Mouse (Mus musculus) midbrain, embryonic 14.5 days (tissue): ENCODE results near the gene Scrt2. TPM values are rescaled to one million over a fixed set of nuclear protein-coding genes. Genes with fewer than 3 reads are reported as not detected.

Source experiments
- ATAC-seq: fragments of 200-750 bp; cut with Nextera tagmentation; 2 replicates; pipeline ENCODE4 v1.8.0; 2017; ENCODE audit warnings: moderate number of reproducible peaks, moderate library complexity; ENCODE audit not compliant: low FRiP score, low TSS enrichment
- DNase-seq: peaks from one replicate; pipeline ENCODE4 v3.0.0-alpha.2; 2015
- H3K27ac ChIP-seq: fragments of 300-500 bp; sonication (generic); replicated peaks from 2 replicates; pipeline ENCODE4 v1.5.1; 2014; ENCODE audit warnings: mild to moderate bottlenecking, low read depth, low read length, moderate library complexity
- H3K27me3 ChIP-seq: fragments of 300-500 bp; sonication (generic); 2 replicates; pipeline ENCODE4 v1.6.1; 2014; ENCODE audit warnings: low read length, control low read depth, mixed read lengths; ENCODE audit not compliant: control insufficient read depth, insufficient read depth
- H3K36me3 ChIP-seq: fragments of 300-500 bp; sonication (generic); 2 replicates; pipeline ENCODE4 v1.6.1; 2014; ENCODE audit warnings: low read length, control low read depth; ENCODE audit not compliant: control insufficient read depth, insufficient read depth
- H3K4me1 ChIP-seq: fragments of 300-500 bp; sonication (generic); 2 replicates; pipeline ENCODE4 v1.6.1; 2014; ENCODE audit warnings: mild to moderate bottlenecking, antibody characterized with exemption, low read length, control low read depth; ENCODE audit not compliant: control insufficient read depth, insufficient read depth
- H3K4me2 ChIP-seq: fragments of 300-500 bp; sonication (generic); 2 replicates; pipeline ENCODE4 v1.6.1; 2014; ENCODE audit warnings: mild to moderate bottlenecking, low read length, moderate library complexity
- H3K4me3 ChIP-seq: fragments of 300-500 bp; sonication (generic); replicated peaks from 2 replicates; pipeline ENCODE4 v1.5.1; 2014; ENCODE audit warnings: low read depth, low read length
- H3K9ac ChIP-seq: fragments of 300-500 bp; sonication (generic); replicated peaks from 2 replicates; pipeline ENCODE4 v1.6.1; 2014; ENCODE audit warnings: mild to moderate bottlenecking, low read length, moderate library complexity
- H3K9me3 ChIP-seq: fragments of 300-500 bp; sonication (generic); 2 replicates; pipeline ENCODE4 v1.6.1; 2016; ENCODE audit warnings: low read length, control low read depth, mixed read lengths; ENCODE audit not compliant: control insufficient read depth
- WGBS: fragments of 180-500 bp; shearing (Covaris S2); extraction: QIAGEN DNeasy Blood & Tissue Kit; methylation state at CpG from one replicate; pipeline ENCODE4 v1.1.7; 2014; 5-methylcytosine and 5-hydroxymethylcytosine counted together
- polyA plus RNA-seq: library from polyadenylated mRNA; unstranded; fragments of >200 nt; fragmentation: Nextera tagmentation; extraction: Ambion mirVana; gene quantifications from 2 replicates; pipeline ENCODE4 v1.2.1, GENCODE M21; 2014

Scrt2 gene
- polyA plus RNA-seq, 1 experiment from 2014 or later = 16.4 TPM

DNA sequence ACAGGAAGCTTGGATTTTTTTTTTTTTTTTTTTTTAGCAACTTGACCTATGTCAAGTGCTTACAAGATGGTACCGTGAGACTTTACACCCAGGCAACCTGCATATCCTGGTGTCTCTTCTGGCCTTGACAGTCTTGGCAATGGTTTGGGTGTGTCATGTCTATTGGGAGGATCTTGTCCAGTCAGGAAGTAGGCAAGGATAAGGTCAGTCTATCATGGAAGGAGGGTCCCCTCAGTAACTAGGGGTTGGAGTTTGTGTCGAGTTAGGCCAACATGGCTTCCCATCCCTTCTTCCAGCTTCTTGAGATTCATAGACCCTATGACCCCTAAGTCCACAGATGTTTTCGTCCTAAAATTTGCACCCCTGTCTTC lies 24.9 kb downstream of the Scrt2 start:
- H3K4me2 ChIP-seq = peak overlapping the region; percentile 79
- no peak overlapping the region for H3K27ac ChIP-seq
- H3K36me3 ChIP-seq = no peaks in the 10 kb centered on the region
- peaks cover 14% of the 10 kb centered on the region for H3K4me1 ChIP-seq
- H3K4me3 ChIP-seq = peak overlapping the region; percentile 61
- H3K9me3 ChIP-seq = no peaks in the 10 kb centered on the region
- DNase-seq = no peak
- no peak for ATAC-seq
- H3K27me3 ChIP-seq = no peaks in the 10 kb centered on the region
- 95% methylated on average over 3 of the region's 3 CpGs for WGBS
- no peak overlapping the region; the same call in 1 of the 2 replicates for H3K9ac ChIP-seq

DNA sequence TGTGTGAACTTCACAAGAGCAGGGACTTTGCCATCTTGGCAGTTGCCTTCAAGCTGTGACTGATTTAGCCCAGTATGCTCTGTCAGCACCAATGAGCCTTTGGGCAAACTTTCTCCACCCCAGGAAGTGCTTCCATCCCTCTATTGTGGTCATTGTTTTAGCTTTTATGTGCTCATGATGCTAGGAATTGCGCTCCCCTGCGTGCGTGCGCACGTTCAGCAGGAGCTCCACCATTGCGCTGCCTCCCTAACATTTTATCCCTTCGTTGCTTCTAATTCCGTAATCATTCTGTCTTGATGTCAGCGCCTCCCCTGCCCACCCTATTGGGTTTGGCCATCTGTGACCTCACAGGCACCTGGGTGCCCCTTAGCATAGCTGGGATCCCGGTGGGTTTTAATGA lies 25.3 kb downstream of the Scrt2 start:
- H3K27ac ChIP-seq = no peak overlapping the region
- no peak overlapping the region for H3K9ac ChIP-seq
- peak; percentile 1 for DNase-seq
- ATAC-seq = no peak
- peak overlapping the region; percentile 79; the same call in 1 of the 2 replicates for H3K4me2 ChIP-seq
- no peaks in the 10 kb centered on the region for H3K9me3 ChIP-seq
- peaks cover 14% of the 10 kb centered on the region for H3K4me1 ChIP-seq
- H3K27me3 ChIP-seq = no peaks in the 10 kb centered on the region
- H3K36me3 ChIP-seq = no peaks in the 10 kb centered on the region
- WGBS = 94% methylated on average over 10 of the region's 10 CpGs
- no peak overlapping the region for H3K4me3 ChIP-seq

DNA sequence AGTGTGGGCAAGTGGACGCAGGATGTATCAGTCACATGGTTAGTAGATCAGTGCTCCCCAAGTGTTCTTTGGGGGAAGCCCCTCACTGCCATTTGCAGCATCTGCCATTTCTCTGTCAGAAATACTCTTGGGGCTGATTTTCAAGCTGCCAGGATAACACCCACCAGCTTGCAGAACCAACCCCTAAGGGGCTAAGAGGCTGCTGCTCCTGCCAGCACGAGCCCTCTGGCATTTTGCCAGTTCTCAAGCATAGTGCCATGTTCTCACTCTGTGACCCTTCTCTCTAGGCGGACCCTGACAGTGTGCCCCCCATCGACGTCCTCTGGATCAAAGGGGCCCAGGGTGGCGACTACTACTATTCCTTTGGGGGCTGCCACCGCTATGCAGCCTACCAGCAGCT lies 27.4 kb downstream of the Scrt2 start:
- H3K4me1 ChIP-seq = peaks cover 14% of the 10 kb centered on the region
- no peak overlapping the region for H3K9ac ChIP-seq
- no peak overlapping the region for H3K27ac ChIP-seq
- no peaks in the 10 kb centered on the region for H3K9me3 ChIP-seq
- no peaks in the 10 kb centered on the region for H3K27me3 ChIP-seq
- ATAC-seq (no peak), DNase-seq (peak; percentile 42)
- H3K36me3 ChIP-seq = no peaks in the 10 kb centered on the region
- no peak overlapping the region for H3K4me3 ChIP-seq
- no peak overlapping the region for H3K4me2 ChIP-seq
- 58% methylated on average over 7 of the region's 7 CpGs for WGBS

DNA sequence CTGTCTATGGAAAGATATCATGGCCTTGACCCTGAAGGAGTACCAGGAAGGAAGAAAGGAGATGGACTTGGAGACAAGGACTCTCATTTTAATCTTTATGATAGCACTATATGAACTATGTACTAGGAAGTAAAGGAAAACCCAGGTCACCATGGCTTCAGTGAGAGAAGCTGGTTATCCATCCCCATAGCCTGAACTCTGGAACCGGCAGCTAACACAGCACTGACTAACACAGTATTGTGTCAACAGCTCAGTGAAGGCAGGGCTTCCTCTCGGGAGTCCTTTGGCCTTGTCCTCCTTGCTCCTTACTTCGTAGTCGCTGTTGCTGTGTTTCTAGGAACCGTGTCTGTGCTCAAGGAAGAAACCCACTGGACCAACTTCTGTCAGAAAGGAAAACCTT lies 28.1 kb downstream of the Scrt2 start:
- H3K36me3 ChIP-seq = no peaks in the 10 kb centered on the region
- H3K9me3 ChIP-seq = no peaks in the 10 kb centered on the region
- no peak overlapping the region for H3K27ac ChIP-seq
- H3K9ac ChIP-seq = no peak overlapping the region
- H3K4me3 ChIP-seq = no peak overlapping the region
- ATAC-seq (no peak), DNase-seq (no peak)
- no peak overlapping the region for H3K4me2 ChIP-seq
- peaks cover 19% of the 10 kb centered on the region for H3K4me1 ChIP-seq
- no peaks in the 10 kb centered on the region for H3K27me3 ChIP-seq
- WGBS = 86% methylated on average over 5 of the region's 5 CpGs

DNA sequence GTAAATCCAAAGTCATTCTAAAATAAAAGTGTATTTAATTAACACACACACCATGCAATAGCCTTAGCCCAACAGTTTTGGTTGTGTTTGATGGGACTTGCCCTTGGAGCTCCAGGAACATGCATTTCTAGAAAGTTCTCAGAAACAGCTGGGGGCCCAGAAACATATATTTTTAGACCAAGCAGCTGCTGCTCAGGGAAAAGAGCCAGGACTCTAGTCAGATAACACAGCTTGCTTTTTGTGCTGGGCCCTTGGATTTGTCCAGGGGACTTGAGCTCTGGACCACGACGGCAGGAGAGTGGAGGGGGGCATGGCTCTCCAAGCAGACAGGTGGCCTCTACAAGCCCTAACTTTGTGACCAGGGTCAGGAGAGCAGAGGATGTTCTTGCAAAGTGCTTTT lies 30.0 kb downstream of the Scrt2 start:
- 65% methylated on average over 2 of the region's 2 CpGs for WGBS
- ATAC-seq = no peak
- DNase-seq = no peak

DNA sequence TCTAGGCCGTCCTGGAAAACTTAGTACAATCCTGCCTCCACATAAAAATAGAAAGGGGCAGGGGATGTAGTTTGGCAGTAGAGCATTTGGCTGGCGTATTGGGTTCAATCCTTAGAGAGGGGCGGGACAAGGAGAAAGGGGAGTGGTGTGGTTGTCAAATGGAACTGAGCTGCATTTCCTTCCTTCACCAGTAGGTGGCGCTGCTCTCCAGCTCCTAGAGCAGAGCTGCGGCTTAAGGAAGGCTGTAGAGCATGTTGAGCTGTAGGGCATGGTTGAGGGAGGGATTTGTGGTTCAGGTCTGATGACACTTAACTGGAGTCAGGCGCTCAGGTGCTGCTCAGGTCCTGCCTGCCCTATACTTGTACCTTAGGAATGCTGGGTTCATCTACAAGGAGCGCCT lies 30.6 kb downstream of the Scrt2 start:
- Histone ChIP-seq H3K27ac (no peak overlapping the region), H3K9me3 (no peaks in the 10 kb centered on the region), H3K36me3 (no peaks in the 10 kb centered on the region), H3K27me3 (no peaks in the 10 kb centered on the region), H3K4me1 (peaks cover 17% of the 10 kb centered on the region), H3K4me3 (no peak overlapping the region), H3K9ac (no peak overlapping the region), H3K4me2 (no peak overlapping the region)
- DNase-seq (peak; percentile 94), ATAC-seq (peak; percentile 79)
- 9% methylated on average over 7 of the region's 7 CpGs for WGBS

More for the DNA sequence above, 30.0 kb downstream of the Scrt2 start:
- Histone ChIP-seq H3K9ac (no peak overlapping the region), H3K27ac (no peak overlapping the region), H3K4me2 (no peak overlapping the region), H3K36me3 (no peaks in the 10 kb centered on the region), H3K4me3 (no peak overlapping the region), H3K27me3 (no peaks in the 10 kb centered on the region), H3K9me3 (no peaks in the 10 kb centered on the region), H3K4me1 (peaks cover 17% of the 10 kb centered on the region)

DNA sequence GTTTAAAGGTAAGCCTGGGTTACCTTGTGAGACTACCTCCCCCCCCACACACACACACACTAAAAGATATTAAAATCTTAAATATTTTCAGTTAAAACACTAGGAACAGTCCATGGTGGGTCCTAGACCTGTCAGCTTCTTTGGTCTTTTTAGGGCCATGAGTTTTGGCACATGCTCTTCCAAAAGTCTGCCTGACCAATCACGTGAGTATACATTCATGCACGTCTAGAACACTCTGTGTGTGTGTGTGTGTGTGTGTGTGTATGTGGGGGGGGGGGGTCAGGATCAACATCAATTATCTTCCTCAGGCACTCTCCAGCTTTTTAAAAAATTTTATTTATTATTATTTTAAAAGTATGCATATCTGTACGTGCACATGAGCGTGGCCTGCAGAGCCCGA lies 31.2 kb downstream of the Scrt2 start:
- no peak for DNase-seq
- Histone ChIP-seq H3K27me3 (no peaks in the 10 kb centered on the region), H3K4me2 (no peak overlapping the region), H3K4me3 (no peak overlapping the region), H3K27ac (no peak overlapping the region), H3K9ac (no peak overlapping the region), H3K9me3 (no peaks in the 10 kb centered on the region), H3K36me3 (no peaks in the 10 kb centered on the region), H3K4me1 (peaks cover 17% of the 10 kb centered on the region)
- 74% methylated on average over 5 of the region's 5 CpGs for WGBS
- no peak for ATAC-seq

DNA sequence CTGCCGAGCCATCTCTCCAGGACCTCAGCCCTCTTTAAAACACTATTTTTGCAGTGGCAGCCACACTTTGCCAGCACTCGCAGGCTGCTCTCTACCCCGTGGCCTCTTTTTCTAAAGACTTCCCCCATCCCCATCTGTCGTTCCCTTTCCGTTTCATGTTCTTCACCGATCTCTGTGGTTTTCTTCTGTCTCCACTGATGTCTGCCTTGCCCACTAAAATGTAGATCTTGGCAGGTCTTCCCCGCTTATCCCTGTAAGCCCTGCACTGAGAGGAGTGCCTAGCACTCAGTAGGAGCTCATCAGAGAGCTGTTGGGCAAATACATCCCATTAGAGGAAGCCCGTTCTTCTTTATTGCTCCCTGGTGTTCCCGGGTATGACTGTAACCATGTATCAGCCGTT lies 31.6 kb downstream of the Scrt2 start:
- no peak overlapping the region for H3K4me2 ChIP-seq
- 0 out of 2 replicates have a peak overlapping the region, but pooled peaks have one; percentile 21 for H3K9ac ChIP-seq
- DNase-seq (no peak), ATAC-seq (no peak)
- no peaks in the 10 kb centered on the region for H3K27me3 ChIP-seq
- H3K27ac ChIP-seq = no peak overlapping the region
- no peaks in the 10 kb centered on the region for H3K9me3 ChIP-seq
- WGBS = 68% methylated on average over 10 of the region's 10 CpGs
- H3K4me1 ChIP-seq = peaks cover 17% of the 10 kb centered on the region
- H3K4me3 ChIP-seq = no peak overlapping the region
- no peaks in the 10 kb centered on the region for H3K36me3 ChIP-seq

DNA sequence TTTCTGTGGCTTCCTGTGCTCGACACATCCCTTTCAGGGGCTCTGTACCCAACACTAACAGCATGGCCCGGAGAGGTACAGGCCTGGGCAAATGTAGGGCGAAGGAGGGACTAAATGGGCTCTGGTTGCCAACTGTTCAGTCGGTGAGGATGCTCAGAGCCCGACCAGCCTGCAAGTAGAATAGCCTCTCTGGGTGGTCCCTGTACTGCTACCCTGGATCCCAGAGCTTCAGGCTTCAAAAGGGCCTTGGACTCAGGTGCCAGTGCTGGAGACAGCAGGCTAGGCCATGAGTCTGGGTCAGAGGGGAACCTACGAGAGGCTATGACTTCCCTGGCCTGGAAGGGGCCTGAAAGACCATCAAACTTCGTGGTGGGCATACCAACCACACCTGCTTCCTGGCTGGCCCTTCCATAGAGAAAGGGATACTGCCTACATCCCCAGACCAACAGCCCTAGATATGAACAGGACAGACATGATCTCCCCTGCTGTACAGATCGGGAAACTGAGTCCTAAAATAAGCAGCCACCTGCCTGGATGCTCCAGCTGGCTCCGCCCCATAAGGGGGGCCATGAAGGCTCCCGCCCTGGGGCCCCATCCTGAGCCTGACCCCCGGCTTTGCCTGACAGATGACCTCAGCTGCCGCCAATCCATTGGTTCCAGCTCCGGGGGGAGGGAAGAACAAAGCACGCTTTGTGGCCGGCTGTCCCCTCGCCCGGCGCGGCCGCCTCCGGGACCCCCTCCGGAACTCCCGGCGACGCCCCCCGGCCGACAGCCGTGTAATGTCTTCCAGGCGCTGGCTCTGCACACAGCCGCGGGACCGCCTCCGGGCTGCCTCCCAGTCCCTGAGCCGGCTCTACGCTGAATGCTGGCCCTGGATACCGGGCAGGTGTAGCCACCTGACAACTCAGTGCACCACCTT lies 33.0 kb downstream of the Scrt2 start:
- Histone ChIP-seq H3K4me2 (peak overlapping the region; percentile 57), H3K4me3 (peak overlapping the region; percentile 22), H3K9ac (peak overlapping the region; percentile 47; the same call in 1 of the 2 replicates), H3K27ac (no peak overlapping the region), H3K27me3 (no peaks in the 10 kb centered on the region), H3K36me3 (no peaks in the 10 kb centered on the region), H3K4me1 (peaks cover 17% of the 10 kb centered on the region), H3K9me3 (no peaks in the 10 kb centered on the region)
- WGBS = 9% methylated on average over 36 of the region's 36 CpGs
- ATAC-seq = peak; percentile 59; the same call in 1 of the 2 replicates
- DNase-seq = peak; percentile 69
